Mouse (Mus musculus): ENCODE results near the gene Fndc3b. TPM values are rescaled to one million over a fixed set of nuclear protein-coding genes. Genes with fewer than 3 reads are reported as not detected.

The Fndc3b gene
- total and polyA plus RNA-seq, 3 experiments: 0.03 to 0.05 (median 0.04) TPM

GRCm38 (mm10) chr3:27695612-27696448 lies 15.3 kb downstream of the Fndc3b start:
- H3K27me3 ChIP-seq (replicated peaks): no peaks in the 10 kb centered on the region
- TF ChIP-seq MAX (IDR thresholded peaks at IDR 0.05; ENCODE audit: low read length) (no peak), RCOR1 (conservative IDR thresholded peaks at IDR 0.05; ENCODE audit: low read depth, low read length) (no peak), UBTF (IDR thresholded peaks at IDR 0.05; ENCODE audit: low read depth, low read length) (no peak), CHD1 (IDR thresholded peaks at IDR 0.05; ENCODE audit: low read depth, low read length) (no peak), ETS1 (conservative IDR thresholded peaks at IDR 0.05; ENCODE audit: low read depth, low read length) (no peak), JUND (conservative IDR thresholded peaks at IDR 0.05; ENCODE audit: low read depth, low read length) (no peak), MXI1 (IDR thresholded peaks at IDR 0.05; ENCODE audit: low read depth, low read length) (no peak), USF1 (IDR thresholded peaks at IDR 0.05; ENCODE audit: low read depth, low read length) (no peak), HCFC1 (IDR thresholded peaks at IDR 0.05; ENCODE audit: low read depth, low read length) (no peak), NELFE (IDR thresholded peaks at IDR 0.05; ENCODE audit: low read depth, low read length) (no peak), ELF1 (IDR thresholded peaks at IDR 0.05; ENCODE audit: low read depth, low read length) (no peak), POLR2A (IDR thresholded peaks at IDR 0.05; ENCODE audit: low read depth, low read length) (no peak)
- H3K27ac ChIP-seq (ENCODE audit: insufficient read depth, low read depth): no peak overlapping the region
- H3K4me2 ChIP-seq (ENCODE audit: insufficient read depth, low read depth, poor library complexity, severe bottlenecking): no peak overlapping the region
- dilution Hi-C loops (cut with MboI; ENCODE audit: extremely low pct_ligation_motif_present, extremely low pct_unique_long_range_greater_than_20kb, low sequenced_read_pairs) (no loop called here), in situ Hi-C loops (cut with MboI; ENCODE audit: low pct_ligation_motif_present, low pct_unique_long_range_greater_than_20kb, low sequenced_read_pairs) (no loop called here)
- no peak overlapping the region for H3K9ac ChIP-seq (ENCODE audit: insufficient read depth, low read depth)
- no peaks in the 10 kb centered on the region for H3K79me2 ChIP-seq (replicated peaks; ENCODE audit: control insufficient read depth, extremely low read depth, insufficient read depth, poor library complexity, severe bottlenecking)
- no peak for DNase-seq (ENCODE audit: extremely low read depth)
- no peaks in the 10 kb centered on the region for H3K36me3 ChIP-seq (replicated peaks in 1 of 2; ENCODE audit: control insufficient read depth in 1 of 2, insufficient read depth in 1 of 2, low read length in 1 of 2)
- no peaks in the 10 kb centered on the region for H3K4me1 ChIP-seq (ENCODE audit: control insufficient read depth in 1 of 2, insufficient read depth in 2 of 2)
- H3K4me3 ChIP-seq (replicated peaks in 1 of 3; ENCODE audit: low read depth in 2 of 3, low read length in 2 of 3, poor library complexity in 1 of 3): no peak overlapping the region
- H3K9me3 ChIP-seq (replicated peaks; ENCODE audit: low read length): no peaks in the 10 kb centered on the region

GRCm38 (mm10) chr3:27694586-27694985 lies 16.5 kb downstream of the Fndc3b start:
- H3K4me2 ChIP-seq (ENCODE audit: insufficient read depth, low read depth, poor library complexity, severe bottlenecking): no peak overlapping the region
- no peak for DNase-seq (ENCODE audit: extremely low read depth)
- H3K27ac ChIP-seq (ENCODE audit: insufficient read depth, low read depth): no peak overlapping the region
- in situ Hi-C loops (cut with MboI; ENCODE audit: low pct_ligation_motif_present, low pct_unique_long_range_greater_than_20kb, low sequenced_read_pairs) (no loop called here), dilution Hi-C loops (cut with MboI; ENCODE audit: extremely low pct_ligation_motif_present, extremely low pct_unique_long_range_greater_than_20kb, low sequenced_read_pairs) (no loop called here)
- H3K9me3 ChIP-seq (replicated peaks; ENCODE audit: low read length): no peaks in the 10 kb centered on the region
- H3K9ac ChIP-seq (ENCODE audit: insufficient read depth, low read depth): no peak overlapping the region
- no peak overlapping the region for H3K4me3 ChIP-seq (replicated peaks in 1 of 3; ENCODE audit: low read depth in 2 of 3, low read length in 2 of 3, poor library complexity in 1 of 3)
- TF ChIP-seq POLR2A (IDR thresholded peaks at IDR 0.05; ENCODE audit: low read depth, low read length) (no peak), GABPA (IDR thresholded peaks at IDR 0.05; ENCODE audit: insufficient replicate concordance, low read depth, low read length) (no peak), BHLHE40 (IDR thresholded peaks at IDR 0.05; ENCODE audit: low read depth, low read length) (no peak), USF1 (IDR thresholded peaks at IDR 0.05; ENCODE audit: low read depth, low read length) (no peak), CHD2 (IDR thresholded peaks at IDR 0.05; ENCODE audit: low read length) (no peak), UBTF (IDR thresholded peaks at IDR 0.05; ENCODE audit: low read depth, low read length) (no peak), CTCF (conservative IDR thresholded peaks at IDR 0.05 in 1 of 2, IDR thresholded peaks at IDR 0.05 in 1 of 2; ENCODE audit: low read depth in 2 of 2, low read length in 2 of 2) (no peak), POLR2AphosphoS2 (IDR thresholded peaks at IDR 0.05; ENCODE audit: low read depth, low read length) (no peak), ETS1 (conservative IDR thresholded peaks at IDR 0.05; ENCODE audit: low read depth, low read length) (no peak), MAFK (IDR thresholded peaks at IDR 0.05; ENCODE audit: insufficient replicate concordance, low read length) (no peak), PAX5 (IDR thresholded peaks at IDR 0.05; ENCODE audit: low read length) (no peak), TCF12 (IDR thresholded peaks at IDR 0.05; ENCODE audit: low read depth, low read length) (no peak), MAZ (IDR thresholded peaks at IDR 0.05; ENCODE audit: low read depth, low read length) (no peak), EP300 (IDR thresholded peaks at IDR 0.05; ENCODE audit: low read length) (no peak), JUN (IDR thresholded peaks at IDR 0.05; ENCODE audit: insufficient read depth, low read depth, low read length) (no peak), ZNF384 (IDR thresholded peaks at IDR 0.05; ENCODE audit: low read depth, low read length) (no peak), MXI1 (IDR thresholded peaks at IDR 0.05; ENCODE audit: low read depth, low read length) (no peak), IRF4 (IDR thresholded peaks at IDR 0.05; ENCODE audit: low read depth, low read length) (no peak)
- H3K79me2 ChIP-seq (replicated peaks; ENCODE audit: control insufficient read depth, extremely low read depth, insufficient read depth, poor library complexity, severe bottlenecking): no peaks in the 10 kb centered on the region
- H3K4me1 ChIP-seq (ENCODE audit: control insufficient read depth in 1 of 2, insufficient read depth in 2 of 2): no peaks in the 10 kb centered on the region
- H3K27me3 ChIP-seq (replicated peaks): no peaks in the 10 kb centered on the region
- H3K36me3 ChIP-seq (replicated peaks in 1 of 2; ENCODE audit: control insufficient read depth in 1 of 2, insufficient read depth in 1 of 2, low read length in 1 of 2): no peaks in the 10 kb centered on the region
